Mouse (Mus musculus) cerebellum, adult 9-10 months (tissue): ENCODE data around the gene Ikzf1.
A peak's percentile ranks its signal among the peaks of the same experiment; 100 is the strongest.

Experiments
- DNase-seq: peaks from one replicate; pipeline ENCODE4 v3.0.0; 2022

Gene Ikzf1

GRCm38 (mm10) chr11:11768057-11768456 lies 83.3 kb downstream of the Ikzf1 start:
- no peak for DNase-seq

DNA sequence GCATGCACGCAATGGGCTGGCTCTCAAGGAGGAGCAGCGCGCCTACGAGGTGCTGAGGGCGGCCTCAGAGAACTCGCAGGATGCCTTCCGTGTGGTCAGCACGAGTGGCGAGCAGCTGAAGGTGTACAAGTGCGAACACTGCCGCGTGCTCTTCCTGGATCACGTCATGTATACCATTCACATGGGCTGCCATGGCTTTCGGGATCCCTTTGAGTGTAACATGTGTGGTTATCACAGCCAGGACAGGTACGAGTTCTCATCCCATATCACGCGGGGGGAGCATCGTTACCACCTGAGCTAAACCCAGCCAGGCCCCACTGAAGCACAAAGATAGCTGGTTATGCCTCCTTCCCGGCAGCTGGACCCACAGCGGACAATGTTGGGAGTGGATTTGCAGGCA lies 84.5 kb downstream of the Ikzf1 start:
- no peak for DNase-seq

GRCm38 (mm10) chr11:11770691-11771090 lies 85.9 kb downstream of the Ikzf1 start:
- no peak for DNase-seq

- no peak for DNase-seq
Measured at GRCm38 (mm10) chr11:11772196-11772595, 87.4 kb downstream of the Ikzf1 start.

DNA sequence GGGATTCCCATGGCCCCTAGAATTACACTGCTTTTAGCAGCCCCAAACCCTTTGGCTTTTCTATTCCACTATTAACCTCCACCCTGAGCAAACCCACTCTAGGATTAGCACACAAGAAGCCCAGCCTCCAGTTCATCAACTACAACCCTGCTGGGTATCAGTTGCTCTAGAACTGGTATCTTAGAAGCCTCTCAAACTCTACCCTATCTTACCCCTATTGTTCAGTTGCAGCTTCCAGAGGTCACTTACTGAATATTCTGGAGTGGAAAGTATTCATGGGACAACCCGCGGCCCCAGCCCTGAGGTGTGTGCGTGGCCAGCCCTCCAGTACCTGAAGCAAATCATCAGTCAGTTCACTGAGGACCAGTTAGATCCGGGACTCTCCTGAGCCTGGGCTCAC lies 89.6 kb downstream of the Ikzf1 start:
- DNase-seq: no peak

- no peak for DNase-seq
Measured at GRCm38 (mm10) chr11:11774893-11775292, 90.1 kb downstream of the Ikzf1 start.

- DNase-seq: no peak
Measured at GRCm38 (mm10) chr11:11776071-11776821, 91.4 kb downstream of the Ikzf1 start.

- DNase-seq: no peak
Measured at GRCm38 (mm10) chr11:11776822-11777174, 92.0 kb downstream of the Ikzf1 start.

DNA sequence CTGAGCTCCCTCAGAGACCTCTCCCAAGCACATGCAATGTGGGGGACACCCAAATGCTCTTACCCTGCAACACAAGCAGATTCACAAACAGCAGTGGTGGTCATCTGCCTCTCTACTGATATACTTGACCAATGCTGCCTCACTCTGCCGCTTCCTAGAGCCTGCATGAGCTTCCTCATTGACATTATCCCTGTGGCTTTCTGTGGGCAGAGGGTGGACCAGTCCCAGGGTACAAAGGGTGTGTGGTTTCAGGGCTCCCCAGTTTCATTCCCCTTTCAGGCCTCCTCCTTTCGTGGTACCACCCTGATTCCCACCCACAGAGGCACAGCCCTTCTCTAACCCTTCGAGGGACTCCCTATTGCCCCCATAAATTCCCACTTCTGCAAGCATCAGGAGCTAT lies 92.4 kb downstream of the Ikzf1 start:
- no peak for DNase-seq

DNA sequence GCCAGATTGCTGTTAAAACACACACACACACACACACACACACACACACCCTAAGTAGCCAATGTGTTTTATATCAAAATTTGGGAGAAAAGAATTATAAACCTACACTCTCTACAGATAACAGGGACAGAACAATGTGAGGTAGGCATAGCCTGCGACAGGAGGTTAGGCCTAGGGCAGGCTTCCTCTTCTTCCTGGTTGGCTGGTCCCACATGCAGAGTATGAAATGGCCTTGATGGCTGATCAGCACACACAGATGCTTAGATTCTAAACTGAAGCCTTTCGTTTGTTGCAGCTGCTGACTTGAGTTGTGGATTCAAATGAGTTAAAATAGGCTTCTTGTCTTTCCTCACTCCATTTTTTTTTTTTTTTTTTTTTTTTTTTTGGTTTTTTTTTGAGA lies 93.0 kb downstream of the Ikzf1 start:
- no peak for DNase-seq

DNA sequence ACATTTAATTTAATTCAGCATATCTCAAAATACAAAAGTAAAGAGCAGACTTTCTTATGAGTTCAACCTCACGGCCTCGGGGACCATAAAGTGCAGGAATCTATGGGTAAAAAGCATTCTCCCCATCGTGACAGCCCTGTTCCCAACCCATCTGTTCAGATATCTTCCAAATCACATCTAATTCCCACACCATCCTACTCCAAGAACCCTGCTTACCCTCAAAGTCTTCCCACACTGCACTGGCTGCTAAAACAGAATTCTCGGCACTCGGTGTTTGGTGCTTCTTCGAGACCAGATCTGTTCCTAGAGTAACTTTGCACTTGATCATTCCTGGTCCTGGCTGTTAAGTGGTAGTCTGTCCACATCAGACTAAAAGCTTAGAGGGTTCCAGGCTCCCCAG lies 93.5 kb downstream of the Ikzf1 start:
- no peak for DNase-seq

GRCm38 (mm10) chr11:11781728-11782127 lies 96.9 kb downstream of the Ikzf1 start:
- no peak for DNase-seq

DNA sequence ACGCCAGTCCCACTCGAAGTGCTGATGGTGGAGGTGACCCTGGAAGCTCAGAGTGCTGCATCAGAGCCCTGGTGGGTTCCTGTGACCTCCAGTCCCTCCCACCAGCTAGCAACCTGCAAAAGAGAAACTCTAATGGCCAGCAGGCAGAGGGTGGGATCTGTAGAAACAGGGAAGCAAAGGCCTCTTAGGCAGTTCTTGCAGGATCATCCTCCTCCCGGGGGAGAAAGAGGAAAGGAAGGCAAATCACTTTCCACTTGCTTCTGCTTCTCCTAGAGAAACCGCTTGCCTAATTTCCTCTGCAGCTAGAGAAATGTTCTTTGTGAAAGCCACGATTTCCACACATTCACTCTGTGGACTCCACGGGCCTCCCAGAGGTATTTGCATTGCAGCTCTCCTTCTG lies 100.7 kb downstream of the Ikzf1 start:
- DNase-seq: no peak

GRCm38 (mm10) chr11:11788521-11788974 lies 103.7 kb downstream of the Ikzf1 start:
- peak; percentile 51 for DNase-seq

DNA sequence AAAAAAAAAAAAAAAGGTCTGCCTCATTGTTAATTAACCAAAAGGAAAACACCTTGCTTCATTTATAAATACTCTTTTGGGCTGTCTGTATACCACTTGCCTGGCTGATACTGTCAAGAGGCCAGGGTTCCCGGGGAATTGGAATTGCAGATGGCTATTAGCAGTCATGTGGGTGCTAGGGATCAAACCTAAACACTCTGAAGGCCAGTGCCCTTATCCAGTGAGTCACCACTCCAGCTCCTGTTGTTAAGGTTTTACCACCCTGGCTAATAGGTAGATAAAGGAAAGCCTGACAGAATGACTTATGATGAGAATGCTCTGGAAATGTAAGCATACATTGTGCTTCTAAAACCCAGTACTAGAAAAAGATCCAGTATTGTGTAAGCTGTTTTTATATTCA lies 109.8 kb downstream of the Ikzf1 start:
- no peak for DNase-seq

DNA sequence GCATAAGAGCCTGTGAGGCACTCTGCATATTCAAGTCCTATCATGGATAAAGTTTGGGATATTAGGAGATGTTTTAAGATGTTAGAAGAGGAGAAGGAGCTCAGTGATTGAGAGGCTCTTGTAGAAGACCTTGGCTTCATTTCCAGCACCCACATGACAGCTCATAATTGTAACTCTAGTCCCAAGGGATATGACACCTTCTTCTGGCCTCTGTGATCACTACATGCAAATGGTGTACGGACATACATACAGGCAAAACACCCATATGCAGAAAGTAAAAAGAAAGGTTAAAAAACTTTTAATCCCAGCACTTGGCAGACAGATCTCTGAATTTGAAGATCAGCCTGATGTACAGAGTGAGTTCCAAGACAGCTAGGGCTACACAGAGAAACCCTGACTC lies 113.9 kb downstream of the Ikzf1 start:
- no peak for DNase-seq

GRCm38 (mm10) chr11:11800304-11800703 lies 115.5 kb downstream of the Ikzf1 start:
- no peak for DNase-seq

DNA sequence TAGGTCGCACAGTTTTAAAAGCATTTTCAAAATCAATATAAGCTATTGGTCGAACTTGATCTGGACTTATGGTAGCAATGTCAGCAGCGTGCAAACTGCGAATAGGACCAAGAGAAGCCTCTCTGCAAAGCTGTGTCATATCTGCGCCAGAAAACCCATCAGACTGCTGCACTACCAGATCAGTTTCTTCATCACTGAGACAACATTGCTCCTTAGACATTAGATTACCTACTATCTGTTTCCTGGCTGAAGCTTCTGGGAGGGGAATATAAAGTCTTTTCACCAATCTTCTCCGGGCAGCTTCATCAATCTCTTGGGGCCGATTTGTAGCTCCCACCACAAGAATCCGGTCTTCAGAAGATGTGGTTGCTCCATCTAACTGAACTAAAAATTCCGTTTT lies 116.3 kb downstream of the Ikzf1 start:
- DNase-seq: no peak

- DNase-seq: no peak
Measured at GRCm38 (mm10) chr11:11804421-11804820, 119.6 kb downstream of the Ikzf1 start.

DNA sequence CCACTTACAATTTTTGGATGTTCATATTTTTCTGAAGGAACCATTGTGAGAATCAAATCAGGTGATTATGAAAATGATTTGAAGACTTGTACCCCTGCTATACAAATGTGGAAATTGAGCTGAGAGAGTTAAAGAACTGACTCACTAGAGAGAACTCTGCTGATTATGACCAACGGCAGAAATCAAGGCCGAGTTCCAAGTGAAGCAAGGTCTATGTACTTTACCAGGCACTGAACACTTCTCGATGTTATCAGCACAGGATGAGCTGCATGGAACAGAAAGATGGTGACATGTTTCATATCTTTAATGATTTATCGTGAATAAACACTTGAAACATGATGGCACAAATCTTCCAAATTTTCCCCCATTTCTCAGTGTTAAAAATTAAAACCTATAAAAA lies 121.1 kb downstream of the Ikzf1 start:
- no peak for DNase-seq

GRCm38 (mm10) chr11:11808035-11808819 lies 123.4 kb downstream of the Ikzf1 start:
- DNase-seq: peak; percentile 21

- DNase-seq: peak; percentile 93
Measured at GRCm38 (mm10) chr11:11808820-11809403, 124.1 kb downstream of the Ikzf1 start, which contains the start of gene Fignl1. TSS of gene Fignl1 (minus strand) at chr11:11808962.

- no peak for DNase-seq
Measured at GRCm38 (mm10) chr11:11809404-11810175, 124.8 kb downstream of the Ikzf1 start.
